ENCODE assay signal across 23 mouse cellular contexts in the genomic region with DNA sequence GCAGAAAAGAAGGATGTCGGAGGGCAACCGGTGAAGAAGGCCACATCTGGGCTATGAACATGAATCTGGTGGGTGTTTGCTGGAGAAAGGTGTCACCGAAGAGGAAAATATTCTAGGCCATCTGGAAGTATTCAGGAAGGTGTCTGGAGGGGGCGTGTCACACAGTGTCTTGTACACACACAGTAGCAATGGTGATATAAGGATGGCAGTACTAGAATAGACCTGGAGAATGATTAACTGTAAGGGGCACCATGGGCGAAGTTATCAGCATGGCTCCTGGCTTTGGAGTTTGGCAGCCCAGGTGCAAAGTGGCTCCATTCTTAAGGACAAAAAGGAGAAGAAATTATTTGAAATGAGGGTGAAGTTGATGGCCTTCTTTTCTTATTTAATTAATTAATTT. TPM values are rescaled to one million over a fixed set of nuclear protein-coding genes. Genes with fewer than 3 reads are reported as not detected.
DNase-seq lines count a peak whose midpoint lies in the region; ATAC-seq and TF ChIP-seq lines count a peak whose summit lies in the region.
"Had no signal": no experiment of that assay in that cellular context is flagged by ENCODE, and none has a peak within 500 bp of the region (broad histone marks: within the 10 kb centered on the region; RNA-seq: fewer than 3 reads in every experiment).

No protein-coding gene starts in this region.

- no peak overlapping the region for H3K4me3 ChIP-seq in kidney, postnatal 0 days (replicated peaks; ENCODE audit: low read depth, low read length)
- H3K4me3 ChIP-seq in intestine, embryonic 15.5 days (replicated peaks), result no peak overlapping the region
- no peak overlapping the region for H3K4me3 ChIP-seq in intestine, postnatal 0 days (ENCODE audit: low read depth, low read length)
- H3K4me3 ChIP-seq: embryonic facial prominence, embryonic 13.5 days; embryonic facial prominence, embryonic 15.5 days; erythroblast, embryonic 14.5 days; forebrain, embryonic 10.5 days; forebrain, embryonic 12.5 days had no signal

- H3K9me3 ChIP-seq in kidney, postnatal 0 days (replicated peaks; ENCODE audit: low read length), result no peaks in the 10 kb centered on the region
- no peaks in the 10 kb centered on the region for H3K9me3 ChIP-seq in intestine, embryonic 15.5 days
- H3K9me3 ChIP-seq in intestine, postnatal 0 days (ENCODE audit: control insufficient read depth), result no peaks in the 10 kb centered on the region
- H3K9me3 ChIP-seq: embryonic facial prominence, embryonic 13.5 days; embryonic facial prominence, embryonic 15.5 days; forebrain, embryonic 10.5 days; forebrain, embryonic 12.5 days had no signal

- H3K4me1 ChIP-seq in kidney, postnatal 0 days (replicated peaks; ENCODE audit: insufficient read depth, low read length), result no peaks in the 10 kb centered on the region
- H3K4me1 ChIP-seq in intestine, embryonic 15.5 days (replicated peaks), result no peaks in the 10 kb centered on the region
- H3K4me1 ChIP-seq in intestine, postnatal 0 days (replicated peaks; ENCODE audit: control insufficient read depth, insufficient read depth, low read length), result no peaks in the 10 kb centered on the region
- H3K4me1 ChIP-seq: embryonic facial prominence, embryonic 13.5 days; embryonic facial prominence, embryonic 15.5 days; forebrain, embryonic 10.5 days; forebrain, embryonic 12.5 days had no signal

- ATAC-seq in kidney, postnatal 0 days (replicated peaks; ENCODE audit: low FRiP score, low read depth), result no peak
- peak; percentile 64; the same call in 1 of the 2 replicates for ATAC-seq in intestine, embryonic 15.5 days
- ATAC-seq in intestine, postnatal 0 days, result 0 out of 2 replicates have a peak, but pooled peaks have one; percentile 47
- ATAC-seq in activated CD4-positive, CD25-positive, alpha-beta regulatory T cell, adult 4 months, result no peak
- ATAC-seq: forebrain, embryonic 14.5 days; forebrain, embryonic 16.5 days had no signal

- peak overlapping the region; percentile 6; the same call in 1 of the 2 replicates for H3K27ac ChIP-seq in kidney, postnatal 0 days
- H3K27ac ChIP-seq in intestine, embryonic 15.5 days, result no peak overlapping the region
- no peak overlapping the region for H3K27ac ChIP-seq in intestine, postnatal 0 days (ENCODE audit: low read depth, low read length)
- H3K27ac ChIP-seq: embryonic facial prominence, embryonic 13.5 days; embryonic facial prominence, embryonic 15.5 days; forebrain, embryonic 10.5 days; forebrain, embryonic 12.5 days had no signal

- no peak for TF ChIP-seq CTCF in kidney, postnatal 0 days (IDR thresholded peaks at IDR 0.05; ENCODE audit: low read depth)
- no peak for TF ChIP-seq CTCF in intestine, postnatal 0 days (IDR thresholded peaks at IDR 0.05; ENCODE audit: low read depth)

- WGBS in kidney, postnatal 0 days, result 83% methylated on average over 5 of the region's 5 CpGs
- WGBS in intestine, embryonic 15.5 days, result 77% methylated on average over 5 of the region's 5 CpGs
- 61% methylated on average over 5 of the region's 5 CpGs for WGBS in intestine, postnatal 0 days

- H3K36me3 ChIP-seq in kidney, postnatal 0 days (ENCODE audit: insufficient read depth, low read length), result no peaks in the 10 kb centered on the region
- no peaks in the 10 kb centered on the region for H3K36me3 ChIP-seq in intestine, embryonic 15.5 days
- H3K36me3 ChIP-seq in intestine, postnatal 0 days (ENCODE audit: control insufficient read depth, insufficient read depth), result no peaks in the 10 kb centered on the region
- H3K36me3 ChIP-seq: embryonic facial prominence, embryonic 13.5 days; embryonic facial prominence, embryonic 15.5 days; forebrain, embryonic 10.5 days; forebrain, embryonic 12.5 days had no signal

- no peak overlapping the region for H3K9ac ChIP-seq in kidney, postnatal 0 days (ENCODE audit: low read depth, low read length)
- H3K9ac ChIP-seq in intestine, embryonic 15.5 days, result no peak overlapping the region
- no peak overlapping the region for H3K9ac ChIP-seq in intestine, postnatal 0 days (ENCODE audit: low read depth, low read length)
- H3K9ac ChIP-seq: embryonic facial prominence, embryonic 13.5 days; embryonic facial prominence, embryonic 15.5 days; forebrain, embryonic 12.5 days had no signal

- no peaks in the 10 kb centered on the region for H3K27me3 ChIP-seq in kidney, postnatal 0 days (ENCODE audit: insufficient read depth, low read length)
- H3K27me3 ChIP-seq in intestine, embryonic 15.5 days (replicated peaks), result no peaks in the 10 kb centered on the region
- H3K27me3 ChIP-seq in intestine, postnatal 0 days (replicated peaks; ENCODE audit: control insufficient read depth, insufficient read depth, low read length), result no peaks in the 10 kb centered on the region
- H3K27me3 ChIP-seq: embryonic facial prominence, embryonic 13.5 days; embryonic facial prominence, embryonic 15.5 days; forebrain, embryonic 12.5 days had no signal

- no peak overlapping the region for H3K4me2 ChIP-seq in kidney, postnatal 0 days (ENCODE audit: low read length)
- no peak overlapping the region for H3K4me2 ChIP-seq in intestine, embryonic 15.5 days (replicated peaks)
- no peak overlapping the region for H3K4me2 ChIP-seq in intestine, postnatal 0 days (replicated peaks; ENCODE audit: low read depth)
- H3K4me2 ChIP-seq: embryonic facial prominence, embryonic 13.5 days; embryonic facial prominence, embryonic 15.5 days; forebrain, embryonic 12.5 days had no signal

- DNase-seq in kidney, postnatal 0 days (ENCODE audit: low spot score), result no peak
- no peak for DNase-seq in kidney, postnatal 10 days
- no peak for DNase-seq in left cerebral cortex, adult 8-10 months (ENCODE audit: low spot score in 2 of 2)
- DNase-seq: adrenal gland, adult 8-10 months; adrenal gland, postnatal 14 days; adrenal gland, postnatal 36 days; cerebellum, adult 11-12 months; cerebellum, adult 2 months; cerebellum, adult 9-10 months; cerebellum, postnatal 10 days; cerebellum, postnatal 36 days; embryo, embryonic 11 days had no signal

RNA-seq across cellular contexts. Expression of a gene that starts 17.8 kb away (rescaled TPM):
- polyA plus RNA-seq in kidney, postnatal 0 days (2015; fragmentation: Nextera tagmentation; extraction: Ambion mirVana), result 56.9 and 60.9 TPM in 2 replicates
- 43.7 and 46.1 TPM in 2 replicates for polyA plus RNA-seq in intestine, embryonic 15.5 days (2015; fragmentation: Nextera tagmentation; extraction: Ambion mirVana)
- 29.2 and 29.3 TPM in 2 replicates for polyA plus RNA-seq in intestine, postnatal 0 days (2015; fragmentation: Nextera tagmentation; extraction: Ambion mirVana)
- under 1 TPM in 3 of 4 experiments, not detected in 1; 0.15 to 0.46 (median 0.27) TPM for total RNA-seq in left cerebral cortex, adult 8-10 months (2022)
- 1 to 10 TPM; 1.2 to 1.6 TPM for polyA plus RNA-seq in activated CD4-positive, CD25-positive, alpha-beta regulatory T cell, adult 4 months (2017; shearing (Covaris generic))
- polyA plus RNA-seq: C2C12; forebrain, embryonic 10.5 days; forebrain, embryonic 14.5 days; forebrain, embryonic 16.5 days had no signal

Comparison
In these comparisons a context has a peak if more than half of its experiments do, and no peak if none do; other contexts are left out.
1. ATAC-seq: peak in intestine, embryonic 15.5 days (single experiment) and intestine, postnatal 0 days (single experiment); none in kidney, postnatal 0 days (single experiment) and activated CD4-positive, CD25-positive, alpha-beta regulatory T cell, adult 4 months (single experiment).
2. RNA of a gene that starts 17.8 kb away (polyA plus RNA-seq): 56.9 to 60.9 TPM in kidney, postnatal 0 days, 43.7 to 46.1 TPM in intestine, embryonic 15.5 days and 29.2 to 29.3 TPM in intestine, postnatal 0 days; 1.2 to 1.6 TPM in activated CD4-positive, CD25-positive, alpha-beta regulatory T cell, adult 4 months; every median in the first group is over 10 times any median in the second.